Mouse (Mus musculus): ENCODE measurements around the gene Dmd.

- TF ChIP-seq POLR2A (IDR thresholded peaks at IDR 0.05; ENCODE audit: extremely low read depth, insufficient read depth, low read length) = no peak
- TF ChIP-seq CTCF (IDR thresholded peaks at IDR 0.05; ENCODE audit: extremely low read depth, insufficient read depth, low read length) = no peak
Observed at GRCm38 (mm10) chrX:83746301-83747008, 797.8 kb downstream of the Dmd start.

All from cortical plate, adult 2 months (tissue).